Mouse (Mus musculus) liver, embryonic 14.5 days (tissue): ENCODE results near the gene Evi5. TPM values are rescaled to one million over a fixed set of nuclear protein-coding genes. Genes with fewer than 3 reads are reported as not detected.

ENCODE experiments used
- ATAC-seq: fragments of 200-750 bp; cut with Nextera tagmentation; 2 replicates; pipeline ENCODE4 v1.8.0; 2017; ENCODE audit warnings: moderate number of reproducible peaks, mild to moderate bottlenecking, moderate library complexity; ENCODE audit not compliant: insufficient read depth
- DNase-seq, 3 experiments: peaks; one replicate each; pipeline ENCODE4 v3.0.0-alpha.2; 2012 to 2013; ENCODE audit warnings: low read depth in 3 of 3, low spot score in 3 of 3
- H3K27ac ChIP-seq: fragments of 300-500 bp; sonication (generic); 2 replicates; pipeline ENCODE4 v1.5.1; 2014; ENCODE audit warnings: moderate library complexity, mild to moderate bottlenecking, control low read depth, inconsistent platforms
- H3K27me3 ChIP-seq: fragments of 300-500 bp; sonication (generic); 2 replicates; pipeline ENCODE4 v1.6.1; 2014; ENCODE audit warnings: mild to moderate bottlenecking, low read length, moderate library complexity; ENCODE audit not compliant: control insufficient read depth, insufficient read depth
- H3K36me3 ChIP-seq: fragments of 300-500 bp; sonication (generic); replicated peaks from 2 replicates; pipeline ENCODE4 v1.6.1; 2014; ENCODE audit warnings: low read depth; ENCODE audit not compliant: control insufficient read depth, insufficient read depth
- H3K4me1 ChIP-seq, 2 experiments: fragments of 200-500 bp in 1 of 2; fragments of 300-500 bp in 1 of 2; sonication (generic) in 1 of 2; replicated peaks; 2 replicates each; pipeline ENCODE4 v1.6.1; 2012 to 2014; ENCODE audit warnings: antibody characterized with exemption in 1 of 2, inconsistent platforms in 1 of 2, low read length in 1 of 2; ENCODE audit not compliant: control insufficient read depth in 2 of 2, insufficient read depth in 2 of 2
- H3K4me2 ChIP-seq: fragments of 300-500 bp; sonication (generic); 2 replicates; pipeline ENCODE4 v1.6.1; 2014; ENCODE audit warnings: low read depth, mild to moderate bottlenecking, control low read depth, moderate library complexity
- H3K4me3 ChIP-seq, 2 experiments: fragments of 200-500 bp in 1 of 2; fragments of 300-500 bp in 1 of 2; sonication (generic) in 1 of 2; 2 replicates each; pipeline ENCODE4 v1.5.1; 2012 to 2014; ENCODE audit warnings: low read depth in 2 of 2, low read length in 2 of 2, mild to moderate bottlenecking in 2 of 2, control low read depth in 1 of 2, inconsistent platforms in 1 of 2, moderate library complexity in 1 of 2; ENCODE audit not compliant: insufficient read depth in 1 of 2
- H3K9ac ChIP-seq: fragments of 300-500 bp; sonication (generic); replicated peaks from 2 replicates; pipeline ENCODE4 v1.6.1; 2014; ENCODE audit warnings: mild to moderate bottlenecking, control low read depth, moderate library complexity
- H3K9me3 ChIP-seq: fragments of 300-500 bp; sonication (generic); 2 replicates; pipeline ENCODE4 v1.6.1; 2016; ENCODE audit warnings: low read length, mixed read lengths; ENCODE audit not compliant: control insufficient read depth
- CTCF ChIP-seq: IDR thresholded peaks from 2 replicates; pipeline ENCODE4 v1.5.1; 2016; ENCODE audit warnings: antibody characterized with exemption, low read depth, control low read depth
- EP300 ChIP-seq: IDR thresholded peaks from 2 replicates; pipeline ENCODE4 v1.6.1; 2016; ENCODE audit warnings: antibody characterized with exemption, low read depth
- WGBS: fragments of 180-500 bp; shearing (Covaris S2); extraction: QIAGEN DNeasy Blood & Tissue Kit; methylation state at CpG from one replicate; pipeline ENCODE4 v1.1.7; 2014; ENCODE audit not compliant: insufficient replicate concordance; 5-methylcytosine and 5-hydroxymethylcytosine counted together
- polyA plus RNA-seq, 2 experiments: library from polyadenylated mRNA; depleted of rRNA in 1 of 2; stranded (reverse) in 1 of 2; unstranded in 1 of 2; fragments of >200 nt; fragmentation: Nextera tagmentation in 1 of 2; extraction: Ambion mirVana in 1 of 2; gene quantifications; 2 replicates each; pipeline versions ENCODE4 v1.2.1 to v1.2.3; 2012 to 2014

Evi5 gene
- polyA plus RNA-seq (2012; rRNA removed) (18.1 and 22.7 TPM in 2 replicates), polyA plus RNA-seq (2014; fragmentation: Nextera tagmentation; extraction: Ambion mirVana) (41.4 and 42.9 TPM in 2 replicates)

GRCm38 (mm10) chr5:107874561-107875260 lies at the start of gene Evi5:
Evi5 (minus strand) TSS chr5:107875107.
- Histone ChIP-seq H3K9ac (peak within 1 kb of the TSS; percentile 89), H3K4me3 (peak within 1 kb of the TSS; percentile 91 to 97), H3K27me3 (no peaks in the 10 kb centered on the region), H3K36me3 (peaks cover 20% of the 10 kb centered on the region), H3K27ac (peak within 1 kb of the TSS; percentile 100), H3K4me1 (peaks cover 41 to 44% of the 10 kb centered on the region in 2 experiments), H3K9me3 (no peaks in the 10 kb centered on the region), H3K4me2 (peak within 1 kb of the TSS; percentile 75)
- TF ChIP-seq CTCF = no peak
- peak; percentile 56 for TF ChIP-seq EP300
- DNase-seq = peak; percentile 79 to 85 (median 82)
- WGBS = 22% methylated on average over 4 of the region's 4 CpGs
- ATAC-seq = peak; percentile 86

GRCm38 (mm10) chr5:107924564-107924963 lies 49.7 kb upstream of the Evi5 start:
- H3K36me3 ChIP-seq = no peaks in the 10 kb centered on the region
- no peak overlapping the region for H3K9ac ChIP-seq
- H3K4me3 ChIP-seq = no peak overlapping the region
- no peak for DNase-seq
- no peak overlapping the region for H3K4me2 ChIP-seq
- H3K9me3 ChIP-seq = no peaks in the 10 kb centered on the region
- ATAC-seq = no peak
- H3K4me1 ChIP-seq = peaks cover 0 to 8% of the 10 kb centered on the region in 2 experiments; a peak in 2 of 4 replicates
- H3K27me3 ChIP-seq = no peaks in the 10 kb centered on the region
- 82% methylated on average over 8 of the region's 8 CpGs for WGBS
- TF ChIP-seq CTCF = no peak
- no peak for TF ChIP-seq EP300
- no peak overlapping the region for H3K27ac ChIP-seq

GRCm38 (mm10) chr5:107922836-107923235 lies 47.9 kb upstream of the Evi5 start:
- no peak for TF ChIP-seq CTCF

GRCm38 (mm10) chr5:107921400-107922252 lies 46.7 kb upstream of the Evi5 start:
- H3K36me3 ChIP-seq = no peaks in the 10 kb centered on the region

More at GRCm38 (mm10) chr5:107922836-107923235, 47.9 kb upstream of the Evi5 start:
- ATAC-seq (no peak), DNase-seq (no peak)
- Histone ChIP-seq H3K9me3 (no peaks in the 10 kb centered on the region), H3K9ac (no peak overlapping the region), H3K4me3 (no peak overlapping the region), H3K27ac (no peak overlapping the region), H3K4me1 (peaks cover 0 to 8% of the 10 kb centered on the region in 2 experiments; a peak in 2 of 4 replicates), H3K36me3 (no peaks in the 10 kb centered on the region), H3K4me2 (no peak overlapping the region), H3K27me3 (no peaks in the 10 kb centered on the region)
- 53% methylated on average over 1 of the region's 1 CpGs for WGBS

GRCm38 (mm10) chr5:107915280-107915679 lies 40.4 kb upstream of the Evi5 start:
- no peak overlapping the region for H3K9ac ChIP-seq
- 63% methylated on average over 4 of the region's 4 CpGs for WGBS
- no peak overlapping the region for H3K4me2 ChIP-seq
- TF ChIP-seq CTCF (no peak), EP300 (no peak)
- H3K9me3 ChIP-seq = no peaks in the 10 kb centered on the region
- H3K27me3 ChIP-seq = no peaks in the 10 kb centered on the region
- H3K4me1 ChIP-seq = no peaks in the 10 kb centered on the region
- DNase-seq = no peak
- H3K4me3 ChIP-seq = no peak overlapping the region
- H3K27ac ChIP-seq = no peak overlapping the region
- no peak for ATAC-seq
- no peaks in the 10 kb centered on the region; the same call in 1 of the 2 replicates for H3K36me3 ChIP-seq

More at GRCm38 (mm10) chr5:107921400-107922252, 46.7 kb upstream of the Evi5 start:
- DNase-seq (peak; percentile 64 to 69 (median 68)), ATAC-seq (peak; percentile 34; the same call in 1 of the 2 replicates)
- no peak overlapping the region for H3K9ac ChIP-seq
- H3K9me3 ChIP-seq = no peaks in the 10 kb centered on the region
- WGBS = 63% methylated on average over 2 of the region's 2 CpGs
- H3K4me2 ChIP-seq = no peak overlapping the region
- H3K4me1 ChIP-seq = peaks cover 0 to 4% of the 10 kb centered on the region in 2 experiments; a peak in 2 of 4 replicates
- H3K27me3 ChIP-seq = no peaks in the 10 kb centered on the region
- H3K4me3 ChIP-seq = no peak overlapping the region
- TF ChIP-seq CTCF (peak; percentile 81), EP300 (0 out of 2 replicates have a peak, but pooled peaks have one; percentile 30)
- no peak overlapping the region for H3K27ac ChIP-seq
